Mouse (Mus musculus) CD4-positive helper T cell, adult 2 months (primary cell): Measurements from ENCODE around the gene Klhl25.
"Not testable (repeated sequence)": the region's sequence is repeated elsewhere in the genome, so short reads cannot be mapped to it uniquely, and the experiment has no call there.

Experiments
- DNase-seq: peaks from one replicate; pipeline ENCODE4 v3.0.0-alpha.2; 2012; ENCODE audit warnings: low read depth, missing footprints, low spot score

Klhl25 gene

DNA sequence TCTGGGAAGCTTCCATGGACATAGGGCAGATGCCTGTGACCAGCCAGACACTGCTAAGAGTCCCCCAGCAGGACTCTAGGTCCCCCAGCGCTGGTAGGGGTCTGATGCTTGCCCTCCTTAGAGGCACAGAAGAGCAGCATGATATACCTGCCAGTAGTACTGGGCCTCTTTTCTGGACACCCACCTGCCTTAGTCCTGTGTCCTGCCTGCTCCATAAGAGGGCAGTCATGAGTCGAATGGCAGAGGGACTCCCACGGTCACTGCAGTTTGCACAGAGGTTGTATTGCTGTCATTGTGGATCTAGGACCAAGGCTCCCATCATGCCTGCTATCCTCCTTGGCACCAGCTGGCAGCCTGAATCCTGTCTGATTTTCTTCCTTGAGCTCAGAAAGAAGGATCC, 25.1 kb downstream of the Klhl25 start:
- no peak for DNase-seq

DNA sequence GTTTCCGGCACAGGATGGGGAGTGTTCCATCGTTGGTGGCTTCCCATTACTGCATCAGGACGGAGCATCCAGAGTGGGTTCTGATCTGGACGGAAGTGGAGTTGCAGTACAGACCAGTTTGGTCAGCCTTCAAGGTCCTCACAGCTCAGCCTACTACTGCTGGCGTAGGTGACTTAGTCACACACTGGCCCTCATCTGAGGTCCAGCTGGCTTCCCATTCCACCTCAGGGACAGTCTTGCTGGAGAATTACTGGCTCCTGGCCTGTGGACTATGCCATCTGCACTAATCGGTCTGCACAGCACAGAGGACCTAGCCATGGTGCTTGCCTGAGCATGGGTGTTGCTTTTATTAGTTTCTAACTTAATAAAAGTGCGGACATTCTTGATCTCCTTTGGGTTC, 25.6 kb downstream of the Klhl25 start:
- DNase-seq, result no peak

DNA sequence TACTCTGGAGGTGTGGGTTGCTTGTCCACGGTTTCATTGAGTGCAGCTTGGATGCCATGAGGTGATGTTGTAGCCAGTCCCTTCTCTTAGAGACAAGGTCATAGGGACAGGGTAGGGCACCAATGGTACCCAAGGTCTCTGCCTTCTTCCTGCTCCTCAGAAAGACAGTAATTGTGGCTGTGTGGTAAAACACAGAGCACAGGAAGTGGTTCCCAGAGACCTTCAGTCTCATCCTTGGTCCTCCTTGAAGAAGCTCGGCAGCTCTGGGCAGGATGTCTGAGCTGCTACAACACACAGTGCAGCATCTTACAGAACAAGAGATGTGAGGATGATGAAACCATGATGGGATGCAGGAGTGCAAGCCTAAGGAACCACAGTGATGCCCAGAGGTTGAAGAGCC, 31.3 kb downstream of the Klhl25 start:
- peak; percentile 51 for DNase-seq

DNA sequence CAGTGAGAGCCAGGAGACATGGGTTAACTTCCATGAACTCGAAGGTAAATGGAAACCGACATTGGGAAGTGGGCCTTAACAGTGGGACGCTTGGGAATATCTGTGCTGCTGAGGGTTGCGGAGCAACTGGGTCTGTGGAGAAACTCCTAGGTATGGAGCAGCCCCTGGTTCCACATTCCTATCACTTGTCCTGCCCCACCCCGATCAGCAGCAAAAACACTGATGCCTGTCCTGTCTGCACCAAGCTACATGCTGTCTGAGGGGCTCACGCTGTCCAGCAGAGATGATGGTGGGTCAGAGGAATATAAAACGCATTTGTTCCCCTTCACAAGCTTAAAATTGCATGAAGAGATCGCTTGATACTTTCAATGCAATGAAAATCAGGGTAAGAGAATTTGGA, 32.1 kb downstream of the Klhl25 start:
- no peak for DNase-seq

DNA sequence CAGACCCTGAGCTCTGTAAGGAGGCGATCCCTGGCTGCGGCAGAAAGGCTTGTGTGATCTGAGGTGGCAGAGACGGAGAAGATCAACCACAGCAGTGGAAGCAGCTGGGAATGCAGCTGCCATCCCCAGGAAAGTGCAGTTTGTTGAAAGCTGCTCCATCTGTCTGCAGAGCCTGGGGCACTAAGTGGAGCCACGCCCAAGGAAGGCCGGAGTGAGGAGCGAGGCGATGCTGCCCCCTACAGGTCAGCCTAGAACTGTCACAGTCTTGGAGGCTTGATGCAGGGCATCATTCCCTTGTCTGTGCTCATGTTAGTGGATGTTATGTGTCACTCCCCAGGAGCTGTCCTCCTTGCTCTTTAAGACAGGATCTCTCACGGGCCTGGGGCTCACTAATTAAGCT, 32.5 kb downstream of the Klhl25 start:
- peak; percentile 83 for DNase-seq

DNA sequence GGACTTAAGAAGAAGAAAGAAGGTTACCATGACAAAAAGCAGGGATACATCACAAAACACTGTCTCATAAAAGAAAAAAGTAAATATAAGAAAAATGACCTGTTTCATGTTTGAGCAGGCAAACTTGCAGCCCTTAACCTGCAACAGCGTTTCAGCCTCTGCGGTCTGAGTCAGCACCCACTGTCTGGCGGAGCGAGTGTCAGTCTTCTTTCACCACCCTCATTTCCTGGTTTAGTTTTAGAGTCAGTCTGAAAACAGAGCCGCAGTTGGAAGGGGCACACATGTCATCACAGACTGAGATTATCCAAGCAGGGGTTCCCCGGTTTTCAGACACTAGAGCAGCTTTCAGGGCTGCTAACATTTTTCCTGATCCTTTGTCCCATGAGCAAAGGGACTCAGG, 33.3 kb downstream of the Klhl25 start:
- DNase-seq, result peak; percentile 79

DNA sequence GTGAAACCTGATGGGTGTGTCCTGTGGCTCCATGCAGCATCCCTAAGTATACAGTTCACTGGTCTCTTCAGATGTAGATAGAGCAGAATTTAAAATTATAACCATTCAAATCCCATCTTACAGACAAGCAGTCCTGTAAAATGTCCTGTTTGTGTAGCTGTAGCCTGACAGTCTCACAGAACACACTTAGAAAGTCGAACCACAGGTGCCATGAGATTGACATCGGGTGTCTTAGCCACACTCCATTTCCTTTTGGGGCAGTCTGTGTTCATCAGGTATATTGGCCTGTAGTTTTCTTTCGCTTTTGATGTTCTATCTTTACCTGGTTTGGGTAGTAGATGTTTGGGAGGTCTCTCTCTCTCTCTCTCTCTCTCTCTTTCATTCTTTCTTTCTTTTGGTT, 33.7 kb downstream of the Klhl25 start:
- DNase-seq, result peak; percentile 68

DNA sequence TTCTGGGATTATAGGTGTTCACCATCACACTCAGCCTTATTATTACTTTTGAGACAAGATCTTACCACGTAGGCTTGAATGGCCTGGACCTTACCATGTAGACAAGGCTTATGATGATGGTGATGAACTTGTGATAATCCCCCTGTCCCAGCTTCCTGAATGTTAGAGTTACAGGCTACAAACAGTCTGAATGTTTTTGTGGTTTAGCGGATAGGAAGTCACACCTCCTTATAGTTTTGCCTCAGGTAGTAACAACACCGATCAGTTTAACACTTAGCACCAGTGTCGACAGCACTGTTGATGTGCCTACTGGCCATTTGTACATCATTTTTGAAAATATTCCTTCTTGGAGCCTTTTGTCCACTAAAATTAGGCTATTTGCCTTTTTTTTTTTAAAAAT, 43.4 kb downstream of the Klhl25 start:
- DNase-seq, result no peak

DNA sequence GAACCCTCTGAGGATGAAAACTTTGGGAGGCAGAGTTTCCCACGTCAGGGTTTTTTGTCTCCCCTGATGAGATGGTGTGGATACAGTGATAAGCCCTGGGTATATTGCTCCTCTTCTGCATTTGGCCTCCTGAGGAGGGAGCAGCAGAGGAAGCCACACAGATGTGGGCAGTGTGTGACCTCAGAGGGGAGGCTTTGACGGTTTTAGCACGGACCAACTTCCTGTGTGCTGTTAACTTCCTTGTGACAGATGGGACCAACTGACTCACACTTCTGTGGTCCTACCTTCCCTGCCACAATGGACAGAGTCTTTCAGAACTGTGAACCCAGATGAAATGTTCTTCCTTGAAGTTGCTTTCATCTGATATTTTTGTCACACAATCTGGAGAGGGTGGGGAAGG, 44.6 kb downstream of the Klhl25 start:
- peak; percentile 45 for DNase-seq

DNA sequence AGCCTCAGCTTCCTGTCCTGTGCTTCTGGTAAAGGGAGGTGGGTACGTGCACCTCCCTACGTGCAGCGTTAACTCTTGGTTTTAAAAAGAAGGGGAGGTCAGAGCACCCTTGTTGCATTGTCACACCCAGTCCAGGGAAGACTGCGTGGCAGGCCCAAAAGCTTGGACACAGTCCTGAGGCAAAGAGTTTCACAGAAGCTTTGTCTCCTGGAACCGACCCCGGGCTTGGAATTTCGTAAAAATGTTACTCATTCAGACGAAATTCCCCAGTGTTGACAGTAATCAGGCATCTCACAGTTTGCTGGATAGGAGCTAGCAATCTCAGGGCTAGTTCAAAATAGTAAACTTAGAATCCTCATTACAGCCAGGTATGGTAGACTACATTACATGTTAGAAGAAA, 45.6 kb downstream of the Klhl25 start:
- no peak for DNase-seq

DNA sequence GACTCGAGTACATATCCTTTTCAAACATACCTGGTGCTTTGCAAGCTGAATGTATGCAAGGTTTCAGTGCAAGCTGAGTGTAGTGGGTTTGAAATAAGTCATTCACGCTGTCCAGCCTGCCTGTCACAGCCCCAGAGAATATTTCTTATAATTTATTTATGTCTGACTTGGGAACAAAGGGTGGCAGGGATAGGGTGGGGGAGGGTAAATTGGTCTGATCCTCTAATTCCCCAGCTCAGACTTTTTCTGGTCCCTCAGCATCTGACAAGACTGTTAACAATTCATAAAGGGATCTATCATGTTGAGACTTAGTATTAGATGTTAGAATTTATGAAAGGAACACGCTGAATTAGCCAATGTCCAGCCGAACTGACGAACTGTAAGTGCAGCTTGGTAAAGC, 48.9 kb downstream of the Klhl25 start:
- DNase-seq, result no peak

DNA sequence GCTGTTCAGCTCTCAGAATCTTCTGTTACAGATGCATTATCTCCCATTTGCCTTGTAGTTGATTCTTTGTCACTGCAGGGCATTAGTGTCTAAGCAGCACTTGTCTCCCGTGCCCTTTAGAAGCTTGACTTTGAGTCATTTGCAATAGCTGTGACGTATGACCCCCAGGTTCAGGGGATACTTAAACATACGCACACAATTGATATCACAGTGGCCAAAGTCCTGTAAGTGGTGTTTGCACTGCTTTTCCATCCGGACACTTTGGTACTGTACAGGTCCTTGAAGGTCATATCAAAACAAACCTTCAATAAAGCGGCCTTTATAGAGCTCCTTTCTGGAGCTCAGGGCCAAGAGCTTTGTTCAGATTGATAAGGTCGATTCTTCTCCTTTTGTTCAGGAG, 51.0 kb downstream of the Klhl25 start:
- no peak for DNase-seq

DNA sequence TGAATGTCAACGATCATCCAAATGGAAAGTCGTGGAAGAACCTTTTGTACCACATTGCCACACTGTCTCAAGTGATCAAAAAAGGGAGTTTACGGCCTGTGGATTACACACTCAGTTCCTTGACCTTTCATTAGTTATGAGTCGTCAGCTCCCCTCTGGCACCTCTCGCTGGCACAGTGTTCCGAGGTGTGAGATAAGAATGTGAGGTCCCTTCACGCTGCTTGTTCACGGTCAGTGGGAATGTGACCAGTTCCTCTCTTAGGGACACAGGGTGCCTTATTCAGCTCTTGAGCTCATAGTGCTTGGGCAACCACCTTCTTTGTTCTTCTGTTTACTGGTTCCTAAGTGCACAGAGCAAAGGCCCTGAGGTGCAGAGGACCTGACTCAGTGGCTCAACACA, 51.4 kb downstream of the Klhl25 start:
- no peak for DNase-seq

DNA sequence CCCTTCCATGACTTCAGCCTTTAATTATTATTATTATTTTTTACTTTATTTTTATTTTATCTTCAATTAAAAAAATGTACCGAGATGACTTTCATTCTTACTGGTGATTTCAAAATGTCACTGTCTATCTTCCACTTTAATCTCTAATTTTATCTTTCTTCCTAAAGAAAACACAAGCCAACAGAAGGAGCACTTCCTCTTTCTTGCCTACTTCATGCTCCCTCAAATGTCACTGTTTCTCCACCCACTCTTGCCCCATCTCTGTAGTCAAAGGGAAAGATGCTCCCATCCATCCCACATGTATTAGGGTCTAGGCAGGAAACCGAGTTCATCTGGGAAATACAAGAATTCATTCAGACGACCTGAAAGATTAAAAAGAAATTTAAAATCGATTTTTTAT, 51.8 kb downstream of the Klhl25 start:
- DNase-seq, result no peak

DNA sequence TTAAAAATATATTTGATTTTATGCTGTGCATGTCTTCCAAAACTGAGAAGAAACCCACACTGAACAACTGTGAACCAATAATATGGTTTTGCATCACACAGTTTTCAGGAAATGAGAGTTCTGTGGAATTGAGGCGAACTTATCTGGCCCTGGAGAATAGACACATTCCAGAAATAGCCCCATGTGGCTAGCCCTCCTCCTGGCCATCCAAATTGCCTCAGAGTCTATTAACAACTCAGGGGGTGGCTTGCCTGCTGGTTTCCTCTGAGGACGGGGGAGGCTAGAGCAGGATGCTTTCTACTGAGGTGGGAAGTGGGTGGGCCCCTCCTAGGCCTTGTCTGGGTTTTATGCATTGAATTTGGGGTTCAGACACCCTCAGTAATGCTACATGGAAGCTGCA, 57.0 kb downstream of the Klhl25 start:
- DNase-seq, result no peak

DNA sequence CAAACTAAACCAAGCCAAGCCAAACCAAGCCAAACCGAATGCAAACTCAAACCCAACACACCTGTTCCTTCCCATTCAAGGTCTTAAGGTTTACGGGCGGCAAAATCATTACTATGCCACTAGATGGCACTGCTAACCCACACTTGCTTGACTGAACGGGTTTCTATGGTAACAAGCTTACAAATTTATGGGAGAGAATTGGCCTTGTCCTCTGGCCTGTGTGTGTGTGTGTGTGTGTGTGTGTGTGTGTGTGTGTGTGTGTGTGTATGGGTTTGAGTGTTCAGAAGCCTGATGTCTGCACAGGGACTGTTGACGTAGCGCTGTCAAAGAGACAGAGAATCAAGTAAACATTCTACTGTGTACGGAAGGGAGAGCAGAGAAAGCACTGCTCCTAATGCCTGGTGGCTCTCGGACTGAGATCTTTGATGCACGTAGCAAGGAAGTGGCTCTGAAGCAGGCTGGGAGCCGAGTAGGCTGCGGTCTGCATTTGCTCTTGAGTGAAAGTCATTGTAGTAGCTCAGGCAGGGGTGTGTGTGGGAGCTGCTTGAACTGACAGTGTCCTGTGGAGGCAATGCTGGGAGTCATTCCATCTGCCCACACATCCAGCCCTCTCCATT, 62.0 kb downstream of the Klhl25 start:
- DNase-seq, result peak; percentile 90

DNA sequence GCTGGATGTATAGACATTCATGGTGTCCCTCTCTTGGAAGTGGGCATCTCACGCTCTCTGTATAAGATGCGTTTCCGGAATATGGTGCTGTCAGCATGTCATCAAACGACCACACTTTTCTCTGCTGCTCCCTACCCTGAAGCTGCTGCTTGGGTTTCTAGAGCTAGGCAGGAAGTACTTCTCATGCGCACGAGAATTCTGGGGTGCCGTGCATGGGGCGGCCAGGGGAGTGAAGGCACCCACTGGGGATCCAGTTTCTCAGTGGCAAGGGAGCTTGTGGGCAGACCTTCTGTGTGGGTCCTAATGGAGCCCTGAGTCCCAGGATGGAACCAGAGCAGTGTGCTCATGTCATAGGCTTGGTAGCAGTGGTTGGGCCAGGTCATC, 62.5 kb downstream of the Klhl25 start:
- no peak for DNase-seq

DNA sequence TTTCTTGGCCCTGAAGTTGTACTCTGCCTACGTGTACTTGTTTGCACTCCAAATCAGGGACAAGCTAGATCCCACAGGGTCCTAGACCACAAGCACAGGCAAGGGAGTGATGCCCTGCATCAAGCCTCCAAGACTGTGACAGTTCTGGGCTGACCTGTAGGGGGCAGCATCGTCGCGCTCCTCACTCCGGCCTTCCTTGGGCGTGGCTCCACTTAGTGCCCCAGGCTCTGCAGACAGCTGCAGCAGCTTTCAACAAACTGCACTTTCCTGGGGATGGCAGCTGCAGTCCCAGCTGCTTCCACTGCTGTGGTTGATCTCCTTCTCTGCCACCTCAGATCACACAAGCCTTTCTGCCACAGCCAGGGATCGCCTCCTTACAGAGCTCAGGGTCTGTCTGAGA, 65.8 kb downstream of the Klhl25 start:
- peak; percentile 77 for DNase-seq

DNA sequence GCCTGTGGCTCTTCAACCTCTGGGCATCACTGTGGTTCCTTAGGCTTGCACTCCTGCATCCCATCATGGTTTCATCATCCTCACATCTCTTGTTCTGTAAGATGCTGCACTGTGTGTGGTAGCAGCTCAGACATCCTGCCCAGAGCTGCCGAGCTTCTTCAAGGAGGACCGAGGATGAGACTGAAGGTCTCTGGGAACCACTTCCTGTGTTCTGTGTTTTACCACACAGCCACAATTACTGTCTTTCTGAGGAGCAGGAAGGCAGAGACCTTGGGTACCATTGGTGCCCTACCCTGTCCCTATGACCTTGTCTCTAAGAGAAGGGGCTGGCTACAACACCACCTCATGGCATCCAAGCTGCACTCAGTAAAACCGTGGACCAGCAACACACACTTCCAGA, 67.4 kb downstream of the Klhl25 start:
- peak; percentile 27 for DNase-seq

DNA sequence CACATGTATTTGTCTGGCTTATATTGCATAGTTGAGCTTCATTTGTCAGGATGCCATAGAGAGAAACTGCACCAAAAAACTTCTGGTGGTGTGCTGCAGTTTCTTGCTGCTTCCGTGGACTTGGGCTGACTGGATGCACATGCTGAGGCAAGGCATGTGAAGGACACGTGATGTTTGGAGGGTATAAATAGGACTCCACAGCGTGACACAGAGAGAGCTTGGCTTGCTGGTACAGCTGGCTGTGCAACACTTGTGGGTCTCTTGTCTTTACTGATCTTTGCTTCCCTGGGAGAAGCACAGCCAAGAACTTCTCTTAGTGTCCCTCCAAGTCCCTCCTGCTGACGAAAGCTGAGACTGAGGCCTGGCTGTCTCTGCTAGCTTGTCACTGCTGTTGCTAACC, 69.6 kb downstream of the Klhl25 start:
- no peak for DNase-seq

DNA sequence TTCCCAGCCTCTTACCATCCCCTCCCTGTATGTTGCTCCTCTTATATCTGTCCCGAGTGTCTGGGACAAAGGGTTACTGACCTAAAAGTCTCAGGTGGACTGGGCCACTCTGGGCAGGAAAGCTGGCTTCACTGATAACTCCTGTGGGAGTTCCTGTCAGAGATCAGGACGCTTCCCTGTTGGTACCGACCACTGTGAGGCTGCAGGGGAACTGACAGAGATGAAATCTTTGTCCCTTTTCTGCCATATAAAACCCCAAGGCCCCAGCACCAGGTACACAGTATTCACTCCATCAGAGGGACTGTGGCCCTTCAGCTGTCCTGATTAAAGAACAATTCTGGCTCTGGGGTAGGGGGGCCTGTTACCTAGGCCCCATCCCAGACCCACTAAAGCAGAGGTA, 71.6 kb downstream of the Klhl25 start:
- DNase-seq, result not testable (repeated sequence)
